Mouse (Mus musculus) testis, adult 2 months (tissue): ENCODE data around the gene 5530401A14Rik. TPM values are rescaled to one million over a fixed set of nuclear protein-coding genes. Genes with fewer than 3 reads are reported as not detected.

Experiments used
- H3K27ac ChIP-seq: fragments of 200-500 bp; 2 replicates; pipeline ENCODE4 v1.5.1; 2012; ENCODE audit warnings: low read depth, low read length; ENCODE audit not compliant: control insufficient read depth, insufficient read depth
- H3K27me3 ChIP-seq: fragments of 200-500 bp; 2 replicates; pipeline ENCODE4 v1.6.1; 2012; ENCODE audit warnings: mild to moderate bottlenecking, low read length, moderate library complexity; ENCODE audit not compliant: control insufficient read depth, insufficient read depth
- H3K36me3 ChIP-seq: fragments of 200-500 bp; 2 replicates; pipeline ENCODE4 v1.6.1; 2012; ENCODE audit warnings: mild to moderate bottlenecking, low read length; ENCODE audit not compliant: control insufficient read depth, insufficient read depth
- H3K4me1 ChIP-seq: fragments of 200-500 bp; 2 replicates; pipeline ENCODE4 v1.6.1; 2012; ENCODE audit warnings: low read length; ENCODE audit not compliant: control insufficient read depth, insufficient read depth
- H3K4me3 ChIP-seq: fragments of 200-500 bp; 2 replicates; pipeline ENCODE4 v1.5.1; 2012; ENCODE audit warnings: low read depth, mild to moderate bottlenecking, low read length, moderate library complexity, mixed read lengths; ENCODE audit not compliant: control insufficient read depth
- CTCF ChIP-seq: fragments of 200-500 bp; IDR thresholded peaks from 2 replicates; pipeline ENCODE4 v1.5.1; 2012; ENCODE audit warnings: low read depth, mild to moderate bottlenecking, inconsistent platforms, low read length, moderate library complexity; ENCODE audit not compliant: control insufficient read depth, insufficient read depth, insufficient replicate concordance
- POLR2A ChIP-seq: fragments of 200-500 bp; IDR thresholded peaks from 2 replicates; pipeline ENCODE4 v1.6.1; 2012; ENCODE audit warnings: low read depth, mild to moderate bottlenecking, inconsistent platforms, low read length, moderate library complexity; ENCODE audit not compliant: control insufficient read depth
- polyA plus RNA-seq: library from polyadenylated mRNA; depleted of rRNA; stranded (reverse); fragments of >200 nt; gene quantifications from 2 replicates; pipeline ENCODE4 v1.2.3, GENCODE M21; 2012

Gene 5530401A14Rik
- polyA plus RNA-seq, 1 experiment: not detected

GRCm38 (mm10) chr11:81908760-81909159, 48.3 kb downstream of the 5530401A14Rik start:
- Histone ChIP-seq H3K36me3 (no peaks in the 10 kb centered on the region), H3K27me3 (no peaks in the 10 kb centered on the region), H3K27ac (no peak overlapping the region), H3K4me1 (no peaks in the 10 kb centered on the region), H3K4me3 (no peak overlapping the region)
- TF ChIP-seq POLR2A (no peak), CTCF (no peak)

- no peaks in the 10 kb centered on the region for H3K4me1 ChIP-seq
- H3K36me3 ChIP-seq: no peaks in the 10 kb centered on the region
- H3K27ac ChIP-seq: no peak overlapping the region
- no peak for TF ChIP-seq CTCF
- no peak for TF ChIP-seq POLR2A
- H3K27me3 ChIP-seq: no peaks in the 10 kb centered on the region
- no peak overlapping the region for H3K4me3 ChIP-seq
These were observed 49.0 kb downstream of the 5530401A14Rik start for GRCm38 (mm10) chr11:81909397-81909894.

- H3K4me1 ChIP-seq: no peaks in the 10 kb centered on the region
- H3K27ac ChIP-seq: no peak overlapping the region
- H3K27me3 ChIP-seq: no peaks in the 10 kb centered on the region
- TF ChIP-seq POLR2A: no peak
- H3K36me3 ChIP-seq: no peaks in the 10 kb centered on the region
- no peak overlapping the region for H3K4me3 ChIP-seq
These were observed 52.6 kb downstream of the 5530401A14Rik start for GRCm38 (mm10) chr11:81913071-81913470.

- TF ChIP-seq POLR2A (no peak), CTCF (no peak)
- Histone ChIP-seq H3K36me3 (no peaks in the 10 kb centered on the region), H3K27ac (no peak overlapping the region), H3K4me3 (no peak overlapping the region), H3K4me1 (no peaks in the 10 kb centered on the region), H3K27me3 (no peaks in the 10 kb centered on the region)
These were observed 55.0 kb downstream of the 5530401A14Rik start for GRCm38 (mm10) chr11:81915501-81915900.

- H3K27ac ChIP-seq: no peak overlapping the region
- H3K27me3 ChIP-seq: no peaks in the 10 kb centered on the region
- no peak overlapping the region for H3K4me3 ChIP-seq
- H3K36me3 ChIP-seq: no peaks in the 10 kb centered on the region
- no peak for TF ChIP-seq CTCF
- TF ChIP-seq POLR2A: no peak
- no peaks in the 10 kb centered on the region for H3K4me1 ChIP-seq
These were observed 62.6 kb downstream of the 5530401A14Rik start for GRCm38 (mm10) chr11:81923096-81923495.

GRCm38 (mm10) chr11:81923626-81924025, 63.2 kb downstream of the 5530401A14Rik start:
- no peaks in the 10 kb centered on the region for H3K27me3 ChIP-seq
- no peaks in the 10 kb centered on the region for H3K4me1 ChIP-seq
- no peaks in the 10 kb centered on the region for H3K36me3 ChIP-seq
- H3K4me3 ChIP-seq: no peak overlapping the region
- TF ChIP-seq CTCF: no peak
- no peak overlapping the region for H3K27ac ChIP-seq

GRCm38 (mm10) chr11:81926393-81926792, 65.9 kb downstream of the 5530401A14Rik start:
- H3K4me3 ChIP-seq: no peak overlapping the region
- H3K4me1 ChIP-seq: no peaks in the 10 kb centered on the region
- TF ChIP-seq POLR2A (no peak), CTCF (no peak)
- H3K36me3 ChIP-seq: no peaks in the 10 kb centered on the region
- no peak overlapping the region for H3K27ac ChIP-seq
- no peaks in the 10 kb centered on the region for H3K27me3 ChIP-seq

- no peaks in the 10 kb centered on the region for H3K4me1 ChIP-seq
- no peaks in the 10 kb centered on the region for H3K36me3 ChIP-seq
- TF ChIP-seq POLR2A: no peak
- TF ChIP-seq CTCF: no peak
- H3K4me3 ChIP-seq: no peak overlapping the region
- H3K27ac ChIP-seq: no peak overlapping the region
- no peaks in the 10 kb centered on the region for H3K27me3 ChIP-seq
These were observed 77.0 kb downstream of the 5530401A14Rik start for GRCm38 (mm10) chr11:81937516-81937915.
